Mouse (Mus musculus): ENCODE results near the gene H60b.
"Not testable (repeated sequence)": the region's sequence is repeated elsewhere in the genome, so short reads cannot be mapped to it uniquely, and the experiment has no call there.

DNA sequence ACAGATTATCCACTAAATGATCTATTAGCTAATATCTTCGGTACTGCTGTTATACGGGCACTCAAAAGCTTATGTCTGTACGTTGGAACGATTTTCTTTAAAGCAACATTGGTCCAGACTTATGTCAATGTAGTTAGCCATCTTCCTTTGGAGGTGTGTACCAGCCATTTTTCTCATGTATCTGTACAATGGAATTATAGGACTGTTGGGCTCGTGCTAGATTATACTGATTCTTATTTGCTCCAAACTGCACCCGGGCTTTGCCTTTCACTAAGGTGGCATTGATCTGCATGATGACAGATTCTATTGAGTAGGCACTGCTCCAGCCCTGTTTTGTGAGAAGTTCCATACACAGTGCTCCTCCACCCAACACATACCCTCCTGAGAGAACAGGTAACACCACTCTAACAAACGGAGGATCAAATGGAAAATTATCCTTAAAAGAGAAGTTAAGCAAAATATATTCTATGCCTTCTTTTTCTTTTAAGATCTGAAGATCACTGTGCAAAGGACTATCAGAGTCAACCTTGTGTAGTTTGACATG, 5.2 kb upstream of the H60b start:
- TF ChIP-seq CTCF (IDR thresholded peaks at IDR 0.05; ENCODE audit: low read depth, low read length); GATA1 (IDR thresholded peaks at IDR 0.05; ENCODE audit: borderline replicate concordance, low read length); TAL1 (conservative IDR thresholded peaks at IDR 0.05; ENCODE audit: low read depth, low read length); POLR2AphosphoS5 (IDR thresholded peaks at IDR 0.05; ENCODE audit: insufficient replicate concordance, low read depth, low read length); GATA2 (IDR thresholded peaks at IDR 0.05; ENCODE audit: borderline replicate concordance, low read depth, low read length): not testable (repeated sequence)
